Mouse (Mus musculus): ENCODE results near the gene Bbox1. TPM values are rescaled to one million over a fixed set of nuclear protein-coding genes. Genes with fewer than 3 reads are reported as not detected.

The Bbox1 gene
- polyA plus RNA-seq, 1 experiment: 0.06 TPM

DNA sequence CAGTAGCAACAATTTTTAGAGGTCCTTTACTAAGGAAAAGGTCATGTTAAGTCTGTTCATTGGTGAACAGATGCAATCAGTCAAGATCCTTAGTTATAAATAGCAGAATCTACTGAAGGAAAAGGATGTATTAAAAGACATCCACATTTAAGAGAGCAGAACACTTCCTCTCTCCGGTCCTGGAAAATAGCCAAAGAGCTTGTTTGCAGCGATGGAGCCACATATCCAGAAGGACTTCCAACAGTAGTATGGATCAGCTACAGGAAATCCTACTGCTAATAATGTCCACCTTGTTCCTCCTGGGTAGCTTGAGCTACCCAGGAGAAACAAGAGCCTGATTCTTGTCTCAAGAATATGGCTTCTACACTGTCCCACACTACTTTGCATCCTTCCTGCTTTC is 91.6 kb downstream of the Bbox1 start:
- H3K4me1 ChIP-seq (ENCODE audit: control insufficient read depth, insufficient read depth, insufficient read length, low read length): no peaks in the 10 kb centered on the region
- 59% methylated on average over 2 of the region's 2 CpGs for WGBS
- no peak overlapping the region for H3K4me3 ChIP-seq (ENCODE audit: low read depth, low read length)
- no peaks in the 10 kb centered on the region for H3K36me3 ChIP-seq (ENCODE audit: control insufficient read depth, insufficient read depth, low read length)
- TF ChIP-seq POLR2A (IDR thresholded peaks at IDR 0.05; ENCODE audit: low read depth, low read length) (no peak), CTCF (IDR thresholded peaks at IDR 0.05; ENCODE audit: extremely low read depth, insufficient read length, insufficient replicate concordance, low read depth, low read length) (no peak)
- no peak overlapping the region for H3K27ac ChIP-seq (ENCODE audit: insufficient read depth, low read depth, low read length)
- H3K27me3 ChIP-seq (ENCODE audit: control insufficient read depth, insufficient read depth, low read length): no peaks in the 10 kb centered on the region

GRCm38 (mm10) chr2:110220492-110220891 is 93.9 kb downstream of the Bbox1 start:
- TF ChIP-seq CTCF (IDR thresholded peaks at IDR 0.05; ENCODE audit: extremely low read depth, insufficient read length, insufficient replicate concordance, low read depth, low read length) (no peak), POLR2A (IDR thresholded peaks at IDR 0.05; ENCODE audit: low read depth, low read length) (no peak)
- Histone ChIP-seq H3K27ac (ENCODE audit: insufficient read depth, low read depth, low read length) (no peak overlapping the region), H3K27me3 (ENCODE audit: control insufficient read depth, insufficient read depth, low read length) (no peaks in the 10 kb centered on the region), H3K4me3 (ENCODE audit: low read depth, low read length) (no peak overlapping the region), H3K4me1 (ENCODE audit: control insufficient read depth, insufficient read depth, insufficient read length, low read length) (no peaks in the 10 kb centered on the region), H3K36me3 (ENCODE audit: control insufficient read depth, insufficient read depth, low read length) (no peaks in the 10 kb centered on the region)
- WGBS: 42% methylated on average over 1 of the region's 1 CpGs

DNA sequence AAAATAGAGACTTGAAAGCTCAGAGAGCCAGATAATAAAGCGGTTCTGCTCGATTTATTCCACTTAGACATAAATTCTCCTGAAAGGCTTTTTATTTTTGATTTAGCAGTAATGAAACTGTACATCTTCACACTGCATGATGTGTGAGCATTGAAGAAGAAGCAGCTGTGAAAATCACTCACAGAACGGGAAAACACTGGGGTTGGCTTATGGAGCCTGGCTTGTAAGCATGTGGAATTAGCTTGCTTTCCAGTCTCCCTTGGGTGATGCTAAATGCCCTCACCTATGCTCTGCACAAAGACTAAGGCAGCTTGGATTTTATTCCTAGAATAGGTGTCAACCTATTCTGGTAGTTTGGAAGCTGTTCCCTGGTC is 98.7 kb downstream of the Bbox1 start:
- peaks cover 2% of the 10 kb centered on the region; the same call in 1 of the 2 replicates for H3K4me1 ChIP-seq (ENCODE audit: control insufficient read depth, insufficient read depth, insufficient read length, low read length)
- no peaks in the 10 kb centered on the region for H3K36me3 ChIP-seq (ENCODE audit: control insufficient read depth, insufficient read depth, low read length)
- no peak overlapping the region for H3K4me3 ChIP-seq (ENCODE audit: low read depth, low read length)
- 61% methylated on average over 3 of the region's 3 CpGs for WGBS
- no peak overlapping the region for H3K27ac ChIP-seq (ENCODE audit: insufficient read depth, low read depth, low read length)
- H3K27me3 ChIP-seq (ENCODE audit: control insufficient read depth, insufficient read depth, low read length): no peaks in the 10 kb centered on the region
- TF ChIP-seq POLR2A (IDR thresholded peaks at IDR 0.05; ENCODE audit: low read depth, low read length) (no peak), CTCF (IDR thresholded peaks at IDR 0.05; ENCODE audit: extremely low read depth, insufficient read length, insufficient replicate concordance, low read depth, low read length) (no peak)

DNA sequence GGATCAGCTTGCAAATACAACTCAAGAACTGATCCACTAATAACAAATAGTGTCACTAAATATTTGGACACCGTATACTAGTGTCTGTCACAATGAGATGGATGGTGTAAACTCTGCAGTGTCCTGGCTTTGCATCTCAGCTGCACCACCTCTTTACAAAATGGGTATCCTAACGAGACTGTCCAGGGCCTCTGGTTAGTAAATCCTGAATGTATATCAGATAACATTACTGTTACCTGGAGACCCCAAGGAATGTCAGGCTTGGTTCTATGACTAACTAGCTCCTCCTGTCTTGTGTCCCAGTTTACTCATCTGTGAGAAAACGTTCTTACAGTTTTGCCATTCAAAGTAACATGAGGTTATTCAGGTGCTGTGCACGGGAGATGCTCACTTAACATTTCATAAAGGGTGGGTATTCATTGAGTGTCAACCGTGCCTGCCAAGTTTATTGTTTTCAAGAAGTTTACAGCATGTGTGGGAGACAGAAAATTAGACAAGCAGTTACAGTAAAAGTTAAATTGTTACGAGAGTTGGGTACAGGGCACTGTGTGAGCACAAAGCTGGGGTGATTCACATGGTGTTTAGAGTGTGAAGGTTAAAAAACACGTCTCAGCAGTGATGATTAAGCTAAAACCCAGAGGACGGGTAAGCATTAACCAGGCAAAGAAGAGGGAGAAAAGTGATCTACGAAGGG is 99.2 kb downstream of the Bbox1 start:
- Histone ChIP-seq H3K27me3 (ENCODE audit: control insufficient read depth, insufficient read depth, low read length) (no peaks in the 10 kb centered on the region), H3K4me1 (ENCODE audit: control insufficient read depth, insufficient read depth, insufficient read length, low read length) (peaks cover 3% of the 10 kb centered on the region; the same call in 1 of the 2 replicates), H3K27ac (ENCODE audit: insufficient read depth, low read depth, low read length) (no peak overlapping the region), H3K36me3 (ENCODE audit: control insufficient read depth, insufficient read depth, low read length) (no peaks in the 10 kb centered on the region), H3K4me3 (ENCODE audit: low read depth, low read length) (no peak overlapping the region)
- WGBS: 52% methylated on average over 9 of the region's 9 CpGs
- TF ChIP-seq CTCF (IDR thresholded peaks at IDR 0.05; ENCODE audit: extremely low read depth, insufficient read length, insufficient replicate concordance, low read depth, low read length): no peak
- TF ChIP-seq POLR2A (IDR thresholded peaks at IDR 0.05; ENCODE audit: low read depth, low read length): no peak

DNA sequence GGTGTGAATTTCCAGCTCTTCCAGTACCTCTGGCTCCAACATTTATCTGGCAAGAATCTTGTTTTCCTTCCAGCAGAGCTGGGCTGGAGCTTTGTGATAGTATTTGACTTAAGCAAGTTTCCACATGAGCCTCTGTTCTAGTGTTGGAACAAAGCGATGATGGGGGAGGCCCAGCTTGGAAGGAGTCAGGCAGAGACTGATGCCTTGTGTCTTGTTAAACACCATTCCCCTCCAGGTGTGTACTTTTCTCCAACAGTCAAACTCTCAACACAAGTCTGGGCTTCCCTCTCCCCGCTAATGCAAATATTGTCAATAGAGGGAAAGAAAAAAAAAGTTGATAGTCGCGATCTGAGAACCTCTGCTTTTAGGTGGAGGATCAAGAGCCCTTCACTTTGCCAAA is 100.1 kb downstream of the Bbox1 start:
- WGBS: 60% methylated on average over 4 of the region's 4 CpGs
- no peaks in the 10 kb centered on the region for H3K27me3 ChIP-seq (ENCODE audit: control insufficient read depth, insufficient read depth, low read length)
- H3K4me1 ChIP-seq (ENCODE audit: control insufficient read depth, insufficient read depth, insufficient read length, low read length): peaks cover 3% of the 10 kb centered on the region; the same call in 1 of the 2 replicates
- no peak overlapping the region for H3K4me3 ChIP-seq (ENCODE audit: low read depth, low read length)
- TF ChIP-seq CTCF (IDR thresholded peaks at IDR 0.05; ENCODE audit: extremely low read depth, insufficient read length, insufficient replicate concordance, low read depth, low read length): no peak
- no peak for TF ChIP-seq POLR2A (IDR thresholded peaks at IDR 0.05; ENCODE audit: low read depth, low read length)
- no peak overlapping the region for H3K27ac ChIP-seq (ENCODE audit: insufficient read depth, low read depth, low read length)
- no peaks in the 10 kb centered on the region for H3K36me3 ChIP-seq (ENCODE audit: control insufficient read depth, insufficient read depth, low read length)

Other genes starting within 250 kb of the Bbox1 start
- gene Fibin, start 48.6 kb upstream of the Bbox1 start, polyA plus RNA-seq (2012; rRNA removed): 0.80 and 1.0 TPM in 2 replicates

All from small intestine, adult 2 months (tissue).